15 mouse cellular contexts compared by ENCODE assay signal in the genomic region with DNA sequence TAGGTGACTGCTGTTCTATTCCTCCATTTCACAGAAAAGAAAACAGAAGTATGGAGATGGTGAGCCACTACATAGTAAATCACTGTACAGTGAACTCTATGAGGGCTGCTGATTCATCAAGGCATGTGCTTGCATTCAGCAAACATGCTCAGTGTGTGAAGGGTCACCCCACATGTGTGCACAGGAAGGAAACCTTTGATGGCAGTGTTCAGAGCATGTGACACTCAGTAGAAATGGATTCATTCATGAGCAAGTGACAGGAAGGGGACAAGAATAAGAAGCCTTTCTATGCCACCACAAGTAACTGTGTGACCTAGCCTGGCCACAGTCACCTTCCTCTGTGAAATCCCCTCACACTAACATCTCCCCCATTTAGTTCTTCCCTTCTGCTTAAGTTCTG. TPM values are rescaled to one million over a fixed set of nuclear protein-coding genes. Genes with fewer than 3 reads are reported as not detected.
DNase-seq lines count a peak whose midpoint lies in the region; ATAC-seq lines count a peak whose summit lies in the region.
"Had no signal": no experiment of that assay in that cellular context is flagged by ENCODE, and none has a peak within 500 bp of the region (broad histone marks: within the 10 kb centered on the region; RNA-seq: fewer than 3 reads in every experiment).

No protein-coding gene starts in this region.

- no peak overlapping the region for H3K4me2 ChIP-seq in midbrain, embryonic 14.5 days (ENCODE audit: low read length)
- H3K4me2 ChIP-seq: embryonic facial prominence, embryonic 13.5 days; hindbrain, embryonic 15.5 days; neural tube, embryonic 15.5 days had no signal

- H3K27me3 ChIP-seq in midbrain, embryonic 14.5 days (ENCODE audit: control insufficient read depth, insufficient read depth, low read length) = no peaks in the 10 kb centered on the region
- H3K27me3 ChIP-seq: embryonic facial prominence, embryonic 13.5 days; hindbrain, embryonic 15.5 days; neural tube, embryonic 15.5 days had no signal

- H3K4me3 ChIP-seq in midbrain, embryonic 14.5 days (replicated peaks; ENCODE audit: low read depth, low read length) = no peak overlapping the region
- H3K4me3 ChIP-seq: embryonic facial prominence, embryonic 13.5 days; hindbrain, embryonic 15.5 days; limb, embryonic 10.5 days; neural tube, embryonic 15.5 days had no signal

- DNase-seq in lung, postnatal 36 days = peak; percentile 24
- DNase-seq in lung, postnatal 25 days (ENCODE audit: low spot score) = no peak
- peak; percentile 47 for DNase-seq in induced T-regulatory cell, adult 2 months (ENCODE audit: low read depth)
- DNase-seq in natural killer cell, adult 2 months (ENCODE audit: low spot score in 2 of 2) = peak; percentile 50 to 69
- no peak for DNase-seq in midbrain, embryonic 14.5 days
- DNase-seq in gastrocnemius, postnatal 10 days = no peak
- no peak for DNase-seq in B cell, adult 2 months
- DNase-seq: cerebellum, adult 11-12 months; heart, adult 18-20 months; lung, adult 2 months had no signal

- no peaks in the 10 kb centered on the region for H3K9me3 ChIP-seq in midbrain, embryonic 14.5 days (ENCODE audit: control insufficient read depth, low read length)
- H3K9me3 ChIP-seq: embryonic facial prominence, embryonic 13.5 days; hindbrain, embryonic 15.5 days; limb, embryonic 10.5 days; neural tube, embryonic 15.5 days had no signal

- H3K27ac ChIP-seq in midbrain, embryonic 14.5 days (replicated peaks; ENCODE audit: low read depth, low read length) = no peak overlapping the region
- H3K27ac ChIP-seq: embryonic facial prominence, embryonic 13.5 days; hindbrain, embryonic 15.5 days; limb, embryonic 10.5 days; neural tube, embryonic 15.5 days had no signal

- no peaks in the 10 kb centered on the region for H3K4me1 ChIP-seq in midbrain, embryonic 14.5 days (ENCODE audit: control insufficient read depth, insufficient read depth, low read length)
- H3K4me1 ChIP-seq: embryonic facial prominence, embryonic 13.5 days; limb, embryonic 10.5 days had no signal

- H3K9ac ChIP-seq in midbrain, embryonic 14.5 days (replicated peaks; ENCODE audit: low read length) = no peak overlapping the region
- H3K9ac ChIP-seq: embryonic facial prominence, embryonic 13.5 days; hindbrain, embryonic 15.5 days; neural tube, embryonic 15.5 days had no signal

- no peaks in the 10 kb centered on the region for H3K36me3 ChIP-seq in midbrain, embryonic 14.5 days (ENCODE audit: control insufficient read depth, insufficient read depth, low read length)
- H3K36me3 ChIP-seq: embryonic facial prominence, embryonic 13.5 days; hindbrain, embryonic 15.5 days; limb, embryonic 10.5 days; neural tube, embryonic 15.5 days had no signal

- peak; percentile 77 for ATAC-seq in CD4-positive, CD25-positive, alpha-beta regulatory T cell, adult 4 months
- no peak for ATAC-seq in midbrain, embryonic 14.5 days (ENCODE audit: low FRiP score, low TSS enrichment)

RNA-seq across cellular contexts. Expression of gene Nek6, which starts 38.6 kb away (rescaled TPM):
- 1 to 10 TPM; 2.9 to 3.1 TPM for polyA plus RNA-seq in CD4-positive, CD25-positive, alpha-beta regulatory T cell, adult 4 months (2017; shearing (Covaris generic))
- polyA plus RNA-seq in midbrain, embryonic 14.5 days (2014; fragmentation: Nextera tagmentation; extraction: Ambion mirVana) = 59.8 and 62.3 TPM in 2 replicates
- total RNA-seq in gastrocnemius, postnatal 10 days (2021) = 10 to 100 TPM; 17.2 to 17.5 TPM

Comparison
In these comparisons a context has a peak if more than half of its experiments do, and no peak if none do; other contexts are left out.
1. DNase-seq: peak in lung, postnatal 36 days (single experiment), induced T-regulatory cell, adult 2 months (single experiment) and natural killer cell, adult 2 months (2 of 2); none in lung, postnatal 25 days (single experiment), midbrain, embryonic 14.5 days (single experiment), gastrocnemius, postnatal 10 days (single experiment) and B cell, adult 2 months (0 of 2).
2. RNA of gene Nek6, which starts 38.6 kb away (polyA plus RNA-seq): 59.8 to 62.3 TPM in midbrain, embryonic 14.5 days; 2.9 to 3.1 TPM in CD4-positive, CD25-positive, alpha-beta regulatory T cell, adult 4 months; every median in the first group is over 10 times any median in the second.